26 mouse cellular contexts compared by ENCODE assay signal in genomic region chr8:26834604-26835003, GRCm38 (mm10).
"Had no signal": no experiment of that assay in that cellular context is flagged by ENCODE, and none has a peak within 500 bp of the region (broad histone marks: within the 10 kb centered on the region; RNA-seq: fewer than 3 reads in every experiment).

No protein-coding gene starts in this region.

- H3K4me2 ChIP-seq: heart, embryonic 11.5 days; heart, embryonic 13.5 days; heart, embryonic 15.5 days; hindbrain, embryonic 13.5 days; hindbrain, embryonic 15.5 days; kidney, embryonic 15.5 days; limb, embryonic 12.5 days; liver, embryonic 13.5 days had no signal

- H3K36me3 ChIP-seq: heart, embryonic 13.5 days; heart, embryonic 15.5 days; hindbrain, embryonic 13.5 days; hindbrain, embryonic 15.5 days; kidney, embryonic 15.5 days; limb, embryonic 12.5 days; liver, embryonic 13.5 days had no signal

- H3K9me3 ChIP-seq: heart, embryonic 13.5 days; heart, embryonic 15.5 days; hindbrain, embryonic 13.5 days; hindbrain, embryonic 15.5 days; kidney, embryonic 15.5 days; limb, embryonic 12.5 days; liver, embryonic 13.5 days had no signal

- H3K27me3 ChIP-seq: heart, embryonic 15.5 days; liver, embryonic 13.5 days had no signal

- ATAC-seq: hindbrain, postnatal 0 days; intestine, embryonic 16.5 days had no signal

- H3K4me3 ChIP-seq: heart, adult 2 months; heart, embryonic 13.5 days; heart, embryonic 15.5 days; hindbrain, embryonic 13.5 days; hindbrain, embryonic 15.5 days; kidney, embryonic 15.5 days; limb, embryonic 12.5 days; liver, embryonic 13.5 days had no signal

- H3K27ac ChIP-seq: heart, adult 2 months; heart, embryonic 13.5 days; heart, embryonic 15.5 days; hindbrain, embryonic 13.5 days; hindbrain, embryonic 15.5 days; hindbrain, postnatal 0 days; kidney, embryonic 15.5 days; kidney, postnatal 0 days; limb, embryonic 12.5 days; liver, embryonic 13.5 days had no signal

- H3K9ac ChIP-seq: heart, embryonic 13.5 days; heart, embryonic 15.5 days; hindbrain, embryonic 13.5 days; hindbrain, embryonic 15.5 days; kidney, embryonic 15.5 days; limb, embryonic 12.5 days; liver, embryonic 13.5 days had no signal

- DNase-seq: gastrocnemius, postnatal 14 days; gastrocnemius, postnatal 36 days; heart, adult 11 months; heart, adult 2 months; heart, postnatal 14 days; heart, postnatal 36 days; kidney, adult 11 months; kidney, adult 2 months; kidney, adult 9 months; kidney, postnatal 14 days; kidney, postnatal 36 days; layer of hippocampus, adult 9-11 months; layer of hippocampus, postnatal 36 days; left cerebral cortex, postnatal 4 days; liver; liver, embryonic 13.5 days had no signal
